Mouse (Mus musculus) E14TG2a.4 (cell line): ENCODE data around the gene Ccr7.

Source experiments
- CTCF ChIP-seq: conservative IDR thresholded peaks from 2 replicates; pipeline ENCODE4 v1.5.1; 2014; ENCODE audit warnings: low read length
- NANOG ChIP-seq: IDR thresholded peaks from 2 replicates; pipeline ENCODE4 v1.6.1; 2014; ENCODE audit warnings: borderline replicate concordance, low read length, mixed read lengths
- POU5F1 ChIP-seq: IDR thresholded peaks from 2 replicates; pipeline ENCODE4 v1.6.1; 2014; ENCODE audit warnings: low read length, borderline replicate concordance

- peak; percentile 36 for TF ChIP-seq CTCF
- no peak for TF ChIP-seq NANOG
- no peak for TF ChIP-seq POU5F1
Observed at GRCm38 (mm10) chr11:99172002-99172401, 17.1 kb upstream of the Ccr7 start.
